Mouse (Mus musculus): ENCODE data around the gene Acadm.

The Acadm gene

DNA sequence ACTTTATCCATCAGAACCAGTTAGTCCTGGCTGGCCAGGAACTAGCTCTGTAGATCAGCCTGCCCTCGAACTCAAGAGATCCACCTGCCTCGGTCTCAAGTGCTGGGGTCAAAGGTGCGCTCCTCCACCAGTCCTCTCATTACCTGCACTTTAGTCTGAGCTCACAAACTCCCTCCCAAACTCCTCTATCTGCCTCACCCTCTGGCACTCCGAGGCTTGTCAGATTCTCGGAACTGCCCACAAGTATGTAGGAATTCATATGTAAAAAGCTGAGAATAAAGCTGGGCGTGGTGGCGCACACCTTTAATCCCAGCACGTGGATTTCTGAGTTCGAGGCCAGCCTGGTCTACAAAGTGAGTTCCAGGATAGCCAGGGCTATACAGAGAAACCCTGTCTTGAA, 3.9 kb downstream of the Acadm start:
- no peak for DNase-seq

DNA sequence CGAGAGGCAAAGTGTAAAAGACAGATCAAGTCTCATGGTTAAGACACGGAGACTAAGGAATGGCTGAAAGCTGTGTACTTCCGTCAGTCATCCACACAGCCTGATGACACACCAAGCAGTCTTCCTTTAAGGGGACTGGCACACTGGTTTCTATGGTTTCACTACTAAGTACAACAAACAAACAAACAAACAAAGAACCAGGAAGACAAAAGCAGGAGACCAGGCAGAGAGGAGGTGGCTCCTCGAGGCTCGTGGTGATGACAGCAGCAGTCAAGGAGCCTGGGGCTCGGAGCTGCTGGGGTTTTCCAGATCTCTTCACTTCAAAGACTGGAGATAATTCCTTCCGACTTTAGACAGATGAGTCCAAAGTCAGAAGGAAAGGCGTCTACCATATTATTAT, 4.4 kb downstream of the Acadm start:
- DNase-seq: no peak

DNA sequence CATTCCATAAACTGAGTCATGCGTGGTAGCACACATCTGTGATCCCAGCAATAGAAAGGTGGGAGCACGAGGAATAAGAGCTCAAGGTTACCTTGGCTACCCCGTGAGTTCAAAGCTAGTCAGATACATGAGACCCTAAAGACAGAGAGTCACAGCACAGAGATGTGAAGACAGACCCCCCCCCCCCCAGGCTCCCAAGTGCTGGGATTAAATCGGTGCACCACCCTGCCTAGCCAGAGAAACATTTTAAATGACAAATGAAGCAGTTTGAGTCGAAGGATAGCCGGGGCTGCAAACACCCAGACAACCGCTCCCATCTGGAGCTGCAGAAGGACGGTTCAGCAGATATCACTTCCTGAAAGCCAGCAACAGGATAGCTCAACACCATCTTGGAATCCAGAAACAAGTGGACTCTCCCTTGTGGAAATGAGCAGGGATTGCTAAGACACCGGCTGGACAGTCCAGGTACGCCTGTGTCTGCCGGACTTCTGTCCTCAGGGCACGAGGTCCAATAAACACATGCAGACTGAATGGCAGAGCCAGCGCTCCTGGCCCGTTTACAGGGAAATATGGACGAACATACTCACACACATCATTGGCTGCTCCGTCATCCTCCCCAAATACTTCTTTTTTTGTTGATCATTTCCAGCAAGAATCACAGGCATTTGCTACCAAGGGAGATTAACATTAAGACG, 7.2 kb downstream of the Acadm start:
- DNase-seq: no peak

DNA sequence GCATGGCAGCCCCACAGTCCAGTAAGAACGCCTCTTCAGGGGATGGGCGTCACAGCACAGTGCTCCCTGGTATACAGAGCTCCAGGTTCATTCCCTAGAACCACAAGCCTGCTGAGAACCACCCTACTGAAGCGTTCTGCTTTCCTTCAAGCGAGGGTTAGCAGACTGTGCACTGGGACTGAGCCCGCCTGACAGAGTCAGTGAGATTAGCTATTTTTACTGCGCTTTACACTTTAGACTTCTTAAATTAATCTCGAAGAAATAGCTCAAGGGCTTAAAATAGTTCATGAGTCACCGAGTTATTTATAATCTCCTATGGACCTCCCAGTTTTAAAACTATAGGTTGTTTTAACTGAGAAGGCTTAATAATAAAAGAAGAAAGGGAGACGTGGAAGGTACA, 8.6 kb downstream of the Acadm start:
- DNase-seq: no peak

DNA sequence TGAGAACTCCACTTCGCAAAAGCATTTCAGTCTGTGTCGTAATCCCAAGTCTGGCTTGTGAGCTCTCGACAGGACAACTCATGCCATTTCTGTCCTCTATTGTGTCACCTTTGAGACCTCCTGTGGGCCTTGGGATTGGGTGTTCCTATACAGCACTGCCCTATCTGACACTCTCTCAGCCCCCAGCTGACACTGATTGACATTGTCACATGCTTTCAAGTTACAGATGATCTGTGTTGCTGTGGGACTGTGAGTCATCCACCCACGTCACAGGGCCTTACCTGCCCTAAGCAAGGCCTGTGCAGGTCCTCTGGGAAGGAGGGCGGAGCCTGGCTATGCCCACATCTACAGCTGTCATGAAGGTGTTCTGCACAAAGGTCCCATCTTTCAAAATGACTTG, 12.0 kb downstream of the Acadm start:
- no peak for DNase-seq

DNA sequence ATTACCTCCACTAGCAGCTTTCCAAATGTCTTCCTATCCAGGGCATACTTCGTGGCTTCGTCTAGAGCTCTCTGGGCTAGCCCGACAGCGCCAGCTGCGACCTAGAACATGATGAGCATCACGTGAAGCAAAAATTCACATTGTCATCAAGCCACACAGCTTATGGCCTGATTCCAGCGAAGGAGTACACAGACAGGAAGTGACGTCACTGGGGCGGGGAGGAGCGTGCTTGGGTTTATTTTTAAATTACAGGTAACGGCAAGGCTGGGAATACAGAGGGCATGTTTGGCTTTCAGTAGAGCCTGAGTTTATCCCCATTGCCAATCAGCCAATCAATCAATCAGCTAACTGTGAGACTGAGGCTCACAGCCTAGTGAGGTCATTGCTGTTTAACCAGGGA, 14.9 kb downstream of the Acadm start:
- DNase-seq: no peak

DNA sequence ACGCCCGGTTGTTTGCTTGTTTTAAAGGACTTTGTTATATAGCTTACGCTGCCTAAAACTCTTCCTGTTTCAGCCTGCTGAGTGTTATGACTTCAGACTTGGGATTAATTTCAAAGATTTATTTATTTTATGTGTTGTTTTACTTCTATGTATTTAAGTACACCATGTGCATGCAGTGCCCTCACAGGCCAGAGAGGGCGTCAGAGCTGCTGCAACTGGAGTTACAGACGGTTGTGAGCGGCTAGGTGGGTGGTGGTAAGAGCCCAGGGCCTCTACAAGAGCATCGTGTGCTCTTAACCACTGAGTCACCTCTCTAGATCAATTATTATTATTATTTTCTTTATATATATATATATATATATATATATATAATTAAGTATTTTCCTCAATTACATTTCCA, 18.1 kb downstream of the Acadm start:
- DNase-seq: no peak

DNA sequence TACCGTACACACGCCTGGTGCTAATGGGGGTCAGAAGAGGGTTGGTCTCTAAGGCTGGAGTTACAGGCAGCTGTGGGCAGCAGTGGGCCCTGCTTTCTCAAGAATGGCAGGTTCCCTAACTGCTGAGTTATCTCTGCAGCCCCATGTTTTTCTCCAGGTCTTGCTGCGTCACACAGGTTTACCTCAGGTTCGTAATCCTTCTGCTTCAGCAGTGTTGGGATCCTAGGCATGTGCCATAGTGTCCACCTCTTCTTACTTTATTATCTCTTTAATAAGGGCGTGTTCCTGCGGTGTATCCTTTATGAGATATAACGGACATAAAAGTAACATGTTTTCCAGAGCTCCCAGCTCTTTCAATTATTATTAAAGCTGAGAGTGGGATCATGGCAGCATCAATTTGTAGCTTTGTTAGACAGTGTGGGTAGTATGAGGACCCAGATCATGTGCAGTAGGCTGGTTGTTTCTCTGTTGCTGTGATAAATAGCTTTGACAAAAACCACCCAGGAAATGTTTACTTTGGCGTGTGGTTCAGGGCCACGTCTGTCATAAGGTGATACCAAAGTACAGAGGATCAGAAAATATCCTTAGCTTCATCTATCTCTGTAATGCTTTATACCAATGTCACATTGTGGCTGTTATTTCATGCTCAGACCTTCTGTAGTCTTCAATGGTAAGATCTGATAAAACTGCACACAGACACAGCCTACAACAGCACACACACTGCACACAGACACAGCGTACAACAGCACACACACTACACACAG, 23.1 kb downstream of the Acadm start:
- DNase-seq: no peak

DNA sequence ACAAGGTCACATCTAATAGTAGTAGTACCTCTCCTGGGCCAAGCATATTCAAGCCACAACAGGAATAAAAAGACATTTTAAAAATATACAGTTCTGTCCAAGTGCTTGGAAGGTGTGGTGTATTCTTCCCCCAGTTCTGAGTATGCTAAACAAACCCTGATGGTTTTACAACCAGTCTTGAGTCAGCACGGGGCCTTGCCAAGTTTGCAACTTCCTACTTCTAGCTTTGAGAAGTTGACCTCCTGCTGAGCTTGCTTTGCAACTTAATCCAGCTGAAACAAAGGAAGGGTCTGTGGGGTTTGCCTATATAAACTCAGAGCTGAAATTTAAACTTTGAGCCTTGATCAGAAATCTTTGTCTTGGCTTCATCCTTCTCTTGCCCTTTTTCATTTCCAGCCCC, 27.2 kb downstream of the Acadm start:
- no peak for DNase-seq

DNA sequence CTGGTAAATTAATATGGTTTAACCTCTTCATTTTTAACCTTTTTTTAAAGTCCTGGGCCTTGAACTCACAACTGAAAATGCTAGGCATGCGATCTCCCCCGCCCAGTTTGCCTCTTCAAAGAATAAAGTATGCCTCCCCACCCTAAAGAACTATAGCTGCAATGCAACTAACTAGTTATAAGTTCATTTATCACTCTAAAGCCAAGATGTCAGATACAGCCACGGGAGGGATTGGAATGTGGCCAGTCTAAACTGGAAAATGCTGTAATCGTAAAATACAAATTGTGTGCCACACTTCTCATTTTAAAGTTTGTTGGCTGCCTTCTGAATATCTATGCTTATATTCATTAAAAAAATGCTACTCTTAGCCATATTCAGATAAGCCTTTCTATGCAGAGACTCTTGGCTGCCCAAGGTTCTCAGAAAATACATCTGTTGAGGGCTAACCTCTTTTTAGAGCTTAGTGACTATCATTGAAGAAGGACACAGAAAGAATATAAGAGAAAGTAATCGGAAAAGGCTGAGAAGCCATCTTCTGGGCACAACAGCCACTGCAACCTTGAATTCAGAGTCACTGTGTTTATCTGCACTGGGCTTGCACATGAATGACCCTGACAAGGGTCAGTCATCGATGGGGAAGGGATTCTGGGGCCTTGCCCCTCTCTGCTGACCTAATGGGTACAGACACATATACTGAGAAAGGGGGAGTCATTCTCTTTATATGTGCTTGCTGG, 30.8 kb downstream of the Acadm start:
- no peak for DNase-seq

DNA sequence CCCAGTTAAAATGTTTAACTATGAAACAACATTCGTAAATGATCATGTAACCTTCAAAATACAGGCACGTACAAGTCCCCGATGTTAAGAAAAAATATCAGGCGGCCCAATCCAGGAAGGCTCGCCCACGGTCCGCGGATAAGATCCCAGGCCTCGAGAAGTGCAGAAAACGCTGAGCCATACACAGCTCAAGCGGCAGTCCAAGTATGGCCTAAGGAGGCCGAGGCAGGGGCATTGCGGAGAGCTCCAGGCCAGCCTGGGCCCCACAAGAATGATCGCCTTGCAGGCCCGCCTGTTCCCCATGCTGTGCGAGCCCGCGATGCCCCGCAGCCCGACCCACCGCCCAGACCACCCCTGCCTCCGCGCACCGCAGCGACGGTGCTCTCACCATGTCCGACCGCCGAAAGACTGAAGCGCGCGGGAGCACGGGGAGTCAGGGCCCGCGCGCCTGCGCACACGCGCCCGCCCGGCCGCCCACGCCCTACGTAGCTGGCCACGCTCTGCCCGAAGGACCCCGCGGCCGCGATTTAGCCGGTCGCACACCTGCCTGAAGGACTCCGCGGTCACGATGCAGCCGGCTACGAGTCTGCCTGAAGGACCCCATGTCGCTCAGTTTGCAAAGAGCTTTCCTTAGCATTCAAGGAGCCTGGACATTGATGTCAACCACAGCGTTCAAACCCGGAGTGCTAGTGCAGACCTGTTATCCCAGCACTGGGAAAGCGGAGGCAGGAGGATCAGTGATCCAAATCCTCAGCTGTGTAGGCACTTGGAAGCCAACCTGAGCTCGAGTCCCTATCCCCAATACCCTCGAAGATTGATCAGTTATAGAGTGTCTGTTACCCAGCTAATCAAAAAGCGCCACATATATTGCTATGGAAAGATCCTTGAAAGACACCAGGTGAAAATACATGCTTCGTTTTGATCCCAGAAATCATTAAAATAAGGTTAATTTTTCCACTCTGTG, 31.6 kb downstream of the Acadm start, which contains the start of gene Rabggtb:
Gene Rabggtb, minus strand, starts transcription at position 464 of the 964 bp plus-strand sequence.
- peak; percentile 96 for DNase-seq

DNA sequence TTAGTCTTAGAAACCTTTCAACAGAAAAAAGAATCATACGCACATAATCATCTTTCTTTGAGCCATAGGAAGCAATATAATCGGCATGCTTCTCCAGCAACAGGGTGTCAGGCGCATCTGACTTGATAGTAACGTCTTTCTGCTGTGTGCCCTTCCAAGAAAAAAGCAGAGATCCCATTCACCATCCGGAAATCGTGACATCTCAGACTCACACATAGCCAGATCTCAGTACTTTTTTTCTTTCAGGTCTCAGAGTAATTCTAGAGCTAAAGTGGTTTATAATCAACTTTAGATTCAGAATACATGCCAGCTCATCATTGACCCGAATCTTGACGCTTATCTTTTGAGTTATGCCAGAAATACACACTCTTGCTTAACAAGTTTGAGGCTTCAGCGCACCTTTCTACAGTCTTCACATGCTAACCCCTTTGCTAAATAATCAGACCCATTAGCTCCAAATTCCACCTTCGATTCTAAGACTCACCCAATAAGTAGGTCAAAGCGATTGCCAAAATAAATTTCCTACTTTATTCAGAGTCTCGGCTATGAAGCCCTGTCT, 32.5 kb downstream of the Acadm start:
- DNase-seq: no peak

DNA sequence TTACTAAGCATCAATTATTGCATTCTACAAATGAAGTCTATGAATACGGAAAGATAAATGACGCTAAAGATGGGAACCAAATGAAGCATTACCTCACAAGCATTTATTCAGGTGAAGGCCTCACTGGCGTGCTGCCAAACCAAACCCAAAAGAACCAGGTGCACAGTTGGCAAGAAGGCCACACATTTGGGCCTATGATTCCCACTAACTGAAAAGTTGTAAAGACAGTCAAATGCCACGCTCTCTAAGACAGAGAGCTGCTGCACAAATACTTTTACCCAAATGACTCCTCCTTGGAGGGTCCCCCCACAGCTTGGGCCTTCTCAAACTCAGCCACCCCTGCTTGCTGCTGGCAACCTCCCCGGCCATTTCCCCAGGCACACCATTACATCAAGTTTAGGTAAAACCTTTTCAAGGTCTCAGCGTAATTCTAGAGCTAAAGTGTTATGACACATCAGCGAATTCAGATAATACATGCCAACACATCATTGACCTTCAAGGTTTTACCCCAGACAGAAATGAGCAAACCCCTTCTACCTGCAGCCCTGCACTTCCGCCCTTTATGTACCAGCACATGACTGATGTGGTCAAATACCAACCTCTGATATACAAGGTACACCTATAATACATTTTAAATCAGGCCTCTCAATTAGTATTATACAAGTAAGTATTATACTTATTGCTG, 33.1 kb downstream of the Acadm start:
- no peak for DNase-seq

DNA sequence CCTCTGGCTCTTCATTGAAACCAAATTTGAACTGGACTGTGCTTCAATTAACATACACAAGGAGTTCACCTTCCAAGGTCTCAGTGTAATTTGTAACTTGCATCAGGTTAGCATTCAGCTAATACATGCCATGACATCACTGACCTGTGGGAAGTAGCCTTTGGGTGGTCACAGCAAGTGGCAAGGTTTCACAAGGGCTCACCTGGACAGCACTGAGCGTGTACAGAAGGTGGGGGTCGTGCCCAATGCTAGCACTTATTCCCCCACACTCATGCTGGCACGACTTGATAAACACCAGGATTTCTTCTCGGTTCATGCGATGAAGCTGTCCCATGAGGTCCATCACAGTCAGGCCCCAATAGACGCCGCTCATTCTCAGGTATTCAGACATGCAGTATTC, 33.9 kb downstream of the Acadm start:
- no peak for DNase-seq

DNA sequence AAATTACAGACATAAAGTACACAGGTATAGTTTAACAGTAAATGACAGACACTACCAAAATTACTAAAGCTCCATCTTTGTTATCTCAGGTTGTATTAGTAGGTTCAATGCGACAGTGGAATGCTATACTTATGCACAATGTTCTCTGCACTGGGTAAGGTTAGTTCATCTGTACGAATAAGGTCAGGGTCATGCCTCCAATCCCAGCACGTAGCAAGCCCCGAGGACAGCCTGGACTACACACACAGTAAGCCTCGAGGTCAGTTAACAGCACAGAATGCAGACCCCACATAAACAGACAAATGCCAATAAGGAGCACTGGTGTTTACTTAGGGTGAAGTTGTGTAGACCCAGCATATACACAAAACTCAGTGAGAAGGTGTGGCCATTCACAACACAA, 35.5 kb downstream of the Acadm start:
- no peak for DNase-seq

DNA sequence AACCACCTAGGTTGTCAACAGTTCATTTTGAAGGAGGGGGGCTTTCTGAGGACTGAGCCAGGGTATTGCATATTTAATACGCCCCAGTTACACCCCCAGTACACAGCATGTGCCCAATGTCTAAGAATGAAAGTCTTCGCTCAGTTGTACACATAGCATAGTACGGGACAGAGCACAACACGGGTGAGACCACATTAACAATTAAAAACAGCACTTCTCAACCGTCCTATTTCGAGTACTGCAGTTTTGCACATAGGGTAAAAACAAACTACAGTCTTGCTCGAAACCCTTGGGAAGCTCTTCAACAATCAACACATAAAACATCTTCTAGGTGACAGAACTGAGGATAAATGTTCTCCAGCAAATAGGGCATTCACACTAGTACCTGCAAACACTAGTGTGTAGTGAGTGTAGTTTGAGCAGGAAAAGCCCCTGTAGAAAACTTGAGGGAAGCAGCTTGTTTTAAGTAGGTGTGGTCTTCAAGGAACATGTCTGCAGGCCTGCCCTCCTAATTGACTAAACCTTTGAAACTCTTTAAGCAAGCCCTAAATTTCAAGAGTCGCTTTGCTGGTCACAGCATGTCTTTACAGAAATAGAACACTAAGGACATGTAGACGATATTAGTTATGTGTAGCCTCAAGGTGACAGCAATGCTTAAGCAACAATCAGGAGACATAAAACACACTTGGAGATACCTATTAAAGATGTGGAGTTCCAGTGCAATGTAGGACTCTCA, 38.1 kb downstream of the Acadm start, which contains the start of gene Msh4:
Gene Msh4, minus strand, starts transcription at position 3 of the 736 bp plus-strand sequence.
- DNase-seq: no peak

DNA sequence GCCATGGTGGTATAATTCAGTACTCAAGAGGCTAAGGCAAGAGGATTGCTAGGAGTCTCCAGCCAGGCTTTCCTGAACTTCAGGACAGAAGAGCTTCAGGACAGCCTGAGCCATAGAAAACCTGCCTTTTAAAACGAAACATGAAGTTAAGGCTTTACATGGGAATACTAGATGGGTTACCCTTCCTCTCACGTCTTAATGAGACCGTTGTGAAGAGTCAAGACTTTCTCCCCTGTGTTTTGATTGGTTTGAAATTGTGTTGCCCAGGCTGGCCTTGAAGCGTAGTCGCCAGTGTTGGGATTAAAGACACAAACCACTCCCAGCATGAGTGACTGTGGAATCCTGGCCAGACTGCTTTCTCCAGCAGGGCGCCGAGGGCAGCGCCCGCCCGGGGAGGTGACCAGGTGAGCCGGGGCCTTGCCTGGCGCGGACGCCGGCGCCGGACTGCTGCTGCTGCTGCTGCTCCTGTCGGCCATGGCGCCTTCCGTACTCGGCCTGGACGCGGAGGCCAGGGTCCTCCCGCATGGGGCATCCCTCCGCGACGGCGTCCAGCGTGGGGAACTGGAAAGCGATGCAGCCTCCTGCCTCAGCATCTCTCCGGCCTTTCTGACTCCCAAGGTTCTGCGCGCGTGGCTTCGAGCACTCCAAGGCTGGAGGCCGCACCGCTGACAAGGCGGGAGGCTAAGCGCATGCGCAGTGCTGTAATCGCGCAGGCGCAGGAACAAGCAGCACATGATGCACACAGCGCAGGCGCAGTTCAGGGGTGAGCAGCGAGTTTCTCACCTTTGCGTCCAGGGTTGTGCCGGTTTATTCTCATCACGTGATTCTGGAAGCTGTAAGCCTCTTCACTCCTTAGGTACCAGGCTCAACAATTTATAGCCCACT, 38.9 kb downstream of the Acadm start:
- DNase-seq: peak; percentile 50

DNA sequence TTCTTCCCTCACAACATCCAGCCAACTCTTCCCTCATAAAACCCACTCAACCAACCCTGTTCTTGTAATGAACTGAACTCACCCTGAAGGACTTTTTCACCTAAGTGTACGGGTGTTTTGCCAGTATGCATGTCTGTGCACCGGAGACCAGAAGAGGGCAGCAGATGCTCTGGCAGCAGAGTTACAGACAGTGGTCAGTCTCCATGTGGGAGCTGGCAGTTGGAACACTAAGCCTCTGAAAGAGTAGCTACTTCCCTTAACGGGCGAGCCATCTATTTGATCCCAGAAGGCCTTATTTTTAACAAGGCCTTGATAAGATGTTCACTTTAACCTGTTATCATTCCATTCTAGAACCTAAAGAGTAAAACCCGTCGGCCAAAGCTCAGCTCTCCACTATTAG, 39.8 kb downstream of the Acadm start:
- DNase-seq: peak; percentile 67

DNA sequence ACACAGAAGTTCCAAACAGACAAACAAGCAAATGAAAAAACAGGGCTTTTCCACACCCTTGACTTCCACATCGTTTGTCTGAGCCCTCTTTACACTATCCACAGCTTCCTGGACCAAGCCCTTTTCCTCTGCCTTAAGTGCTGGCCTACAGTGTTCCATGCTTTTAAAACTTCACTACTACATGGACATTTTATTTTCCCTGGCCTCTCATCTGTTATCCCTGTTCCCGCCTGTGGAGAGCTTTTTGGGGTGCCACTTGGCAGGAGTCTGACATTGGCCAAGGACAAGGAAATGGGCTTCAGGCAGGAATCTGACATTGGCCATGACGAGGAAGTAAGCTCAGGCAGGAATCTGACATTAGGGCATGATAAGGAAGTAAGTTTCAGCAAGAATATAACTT, 41.8 kb downstream of the Acadm start:
- DNase-seq: no peak

DNA sequence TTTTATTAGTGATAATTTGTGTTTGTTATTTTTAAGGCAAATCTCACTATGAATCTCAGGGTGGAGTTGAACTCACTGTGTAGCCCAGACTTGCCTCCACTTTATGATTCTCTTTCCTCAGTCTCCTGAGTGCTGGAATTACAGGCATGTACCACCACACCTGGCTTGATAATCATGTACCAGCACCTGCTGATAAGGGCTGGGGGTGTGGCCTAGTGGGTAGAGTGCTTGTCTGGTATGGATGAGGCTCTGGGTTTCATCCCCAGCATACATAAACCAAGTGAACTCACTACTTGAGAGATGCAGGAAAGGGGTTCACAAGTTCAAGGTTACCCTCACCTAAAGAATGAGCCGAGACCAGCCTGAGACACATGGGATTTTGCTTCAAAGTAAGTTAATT, 42.5 kb downstream of the Acadm start:
- peak; percentile 61 for DNase-seq
